Mouse (Mus musculus) layer of hippocampus, adult 9-11 months (tissue): ENCODE results near the gene Smurf2.

ENCODE experiments used
- DNase-seq: peaks from one replicate; pipeline ENCODE4 v3.0.0; 2022

Smurf2 gene

GRCm38 (mm10) chr11:106770195-106770974, 150.1 kb downstream of the Smurf2 start:
- DNase-seq = no peak
